Mouse (Mus musculus) retina, postnatal 7 days (tissue): ENCODE results near the gene Rnf220.

Source experiments
- DNase-seq: peaks from one replicate; pipeline ENCODE4 v3.0.0-alpha.2; 2012; ENCODE audit warnings: low read depth, low spot score

The Rnf220 gene

DNA sequence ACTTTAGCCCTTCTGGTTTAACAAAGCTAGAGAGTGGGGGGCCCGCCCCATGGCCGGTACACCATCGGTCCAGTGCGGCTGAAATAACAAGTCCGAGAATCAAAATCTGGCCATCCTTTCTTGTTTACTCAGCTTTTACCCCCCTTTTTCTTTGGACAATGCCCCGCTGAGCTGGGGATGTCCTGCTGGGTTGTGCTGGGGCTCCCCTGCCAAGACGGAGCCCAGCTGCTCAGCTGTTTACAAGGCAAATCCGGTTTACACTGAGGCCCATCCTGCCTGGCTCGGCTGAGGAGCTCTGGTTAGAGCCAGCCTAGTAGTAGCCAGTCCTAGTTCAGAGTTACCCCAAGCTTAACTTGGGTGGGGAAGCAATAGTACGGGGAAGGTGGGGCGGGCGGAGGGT, 154.1 kb downstream of the Rnf220 start:
- DNase-seq: no peak

GRCm38 (mm10) chr4:117341282-117341681, 155.6 kb downstream of the Rnf220 start:
- no peak for DNase-seq

DNA sequence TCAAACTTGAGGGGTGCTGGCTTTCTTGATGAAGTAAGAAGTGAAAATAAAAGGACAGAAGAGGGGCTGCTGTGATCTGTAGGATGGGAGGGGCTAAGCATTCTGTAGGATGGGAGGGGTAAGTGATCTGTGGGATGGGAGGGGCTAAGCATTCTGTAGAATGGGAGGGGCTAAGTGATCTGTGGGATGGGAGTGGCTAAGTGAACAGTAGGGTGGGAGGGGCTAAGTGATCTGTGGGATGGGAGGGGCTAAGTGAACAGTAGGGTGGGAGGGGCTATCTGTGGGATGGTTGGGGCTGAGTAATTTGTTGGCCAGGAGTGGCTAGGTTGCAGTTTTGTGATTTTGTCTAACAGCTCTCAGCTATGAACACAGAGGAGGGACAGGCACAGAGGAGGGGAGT, 157.1 kb downstream of the Rnf220 start:
- DNase-seq: no peak

GRCm38 (mm10) chr4:117330836-117331475, 165.9 kb downstream of the Rnf220 start:
- DNase-seq: no peak

DNA sequence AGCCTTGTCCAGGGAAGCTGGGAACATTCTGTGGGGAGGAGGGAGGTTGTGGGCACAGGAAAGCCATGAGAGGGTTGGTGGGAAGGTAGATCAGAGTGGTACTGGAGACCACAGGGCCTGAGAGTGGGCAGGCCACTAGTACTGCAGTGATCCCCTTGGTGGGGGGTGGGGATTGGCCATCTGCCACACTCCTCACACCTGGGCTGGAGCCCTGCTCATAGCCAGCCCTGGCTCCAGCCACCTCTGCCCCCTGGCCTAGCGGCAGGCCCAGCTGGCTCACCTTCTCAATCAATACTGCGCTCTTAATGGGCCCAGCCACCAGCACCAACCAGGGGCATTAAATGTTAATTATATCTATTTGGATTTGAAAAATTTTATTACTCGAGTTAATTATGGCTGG, 166.7 kb downstream of the Rnf220 start:
- DNase-seq: no peak

- no peak for DNase-seq
These were observed 169.9 kb downstream of the Rnf220 start for GRCm38 (mm10) chr4:117326915-117327314.

- no peak for DNase-seq
These were observed 171.8 kb downstream of the Rnf220 start for GRCm38 (mm10) chr4:117325076-117325475.

DNA sequence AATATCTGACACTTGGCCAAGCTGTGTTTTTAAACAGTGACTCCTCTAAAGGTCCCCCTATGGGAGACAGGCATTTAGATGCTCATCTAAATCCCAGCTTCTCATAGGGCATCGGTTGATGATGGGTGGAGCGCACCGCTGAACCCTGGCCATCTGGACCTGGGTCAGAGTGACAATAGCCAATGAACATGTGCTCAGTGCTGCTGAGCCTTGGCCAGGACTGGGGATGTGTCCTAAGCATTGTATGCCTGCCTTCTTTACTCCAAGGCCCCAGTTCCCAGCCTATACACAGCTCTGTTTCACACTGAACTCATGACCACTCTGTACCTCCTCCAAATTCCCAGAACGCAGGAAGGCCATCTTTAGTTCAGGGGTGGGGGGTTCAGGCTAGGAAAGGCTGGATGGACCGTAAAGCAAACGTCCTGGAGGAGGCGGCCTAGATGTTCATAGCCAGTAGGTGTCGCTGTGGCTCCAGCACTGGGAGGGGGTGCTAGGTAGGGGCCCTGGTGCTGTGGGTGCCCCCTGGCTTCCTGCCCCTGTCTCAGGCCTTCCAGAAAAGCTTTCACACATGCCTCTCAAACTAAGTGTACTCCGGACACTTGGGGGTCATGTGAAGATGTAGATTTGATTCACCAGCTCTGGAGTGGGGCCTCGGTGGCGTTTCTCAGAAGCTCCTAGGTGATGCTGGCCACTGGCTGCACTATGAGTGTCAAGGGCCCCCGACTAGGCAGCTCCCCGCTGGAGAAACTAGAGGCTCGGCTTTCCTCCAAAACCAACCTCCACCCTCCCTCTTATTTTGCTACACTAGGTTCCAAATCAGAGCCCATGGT, 173.1 kb downstream of the Rnf220 start:
- peak; percentile 49 for DNase-seq

DNA sequence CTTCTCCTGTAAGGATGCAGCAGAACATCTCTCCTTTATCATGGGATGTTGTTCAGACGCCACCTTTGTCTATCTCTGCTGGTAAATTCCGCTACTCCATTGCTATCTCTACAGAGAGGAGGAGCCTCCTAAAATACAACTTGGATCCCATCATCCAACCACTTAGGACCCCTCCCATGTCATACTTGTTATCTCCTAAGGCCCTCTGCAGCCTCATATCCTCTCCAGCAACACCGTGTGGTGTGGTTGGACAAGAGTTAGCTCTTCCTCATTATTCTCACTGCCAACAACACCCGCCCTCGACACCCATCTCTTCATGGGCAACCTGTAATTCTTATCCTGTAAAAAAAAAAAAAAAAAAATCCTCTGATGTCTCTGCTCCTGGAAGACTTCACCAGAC, 175.8 kb downstream of the Rnf220 start:
- no peak for DNase-seq

- no peak for DNase-seq
These were observed 178.3 kb downstream of the Rnf220 start for GRCm38 (mm10) chr4:117318508-117318907.

- DNase-seq: no peak
These were observed 179.1 kb downstream of the Rnf220 start for GRCm38 (mm10) chr4:117317701-117318190.

GRCm38 (mm10) chr4:117316800-117317199, 180.1 kb downstream of the Rnf220 start:
- DNase-seq: no peak

GRCm38 (mm10) chr4:117314849-117315500, 181.9 kb downstream of the Rnf220 start:
- DNase-seq: no peak

GRCm38 (mm10) chr4:117313085-117313424, 183.8 kb downstream of the Rnf220 start:
- DNase-seq: no peak

GRCm38 (mm10) chr4:117312416-117313084, 184.3 kb downstream of the Rnf220 start:
- DNase-seq: no peak

- no peak for DNase-seq
These were observed 185.0 kb downstream of the Rnf220 start for GRCm38 (mm10) chr4:117311891-117312290.

DNA sequence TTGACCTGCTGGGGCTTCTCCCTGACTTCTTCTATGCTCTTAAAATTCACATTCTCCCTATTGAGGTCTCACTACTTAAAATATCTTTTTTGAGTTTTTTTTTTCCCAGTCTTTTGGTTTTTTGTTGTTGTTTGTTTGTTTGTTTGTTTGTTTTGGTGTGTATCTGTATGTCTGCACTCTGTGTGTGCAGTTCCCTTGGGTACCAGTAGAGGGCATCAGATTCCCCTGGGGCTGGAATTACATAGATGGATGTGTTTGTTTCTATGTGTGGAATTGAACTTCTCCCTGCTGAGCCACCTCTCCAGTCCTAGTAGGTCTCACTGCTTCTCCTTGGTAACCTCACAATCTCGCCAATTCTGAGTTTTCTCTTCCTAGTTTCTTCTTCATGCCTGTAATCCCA, 187.4 kb downstream of the Rnf220 start:
- no peak for DNase-seq

GRCm38 (mm10) chr4:117307270-117307669, 189.6 kb downstream of the Rnf220 start:
- no peak for DNase-seq

GRCm38 (mm10) chr4:117305461-117305860, 191.4 kb downstream of the Rnf220 start:
- no peak for DNase-seq

DNA sequence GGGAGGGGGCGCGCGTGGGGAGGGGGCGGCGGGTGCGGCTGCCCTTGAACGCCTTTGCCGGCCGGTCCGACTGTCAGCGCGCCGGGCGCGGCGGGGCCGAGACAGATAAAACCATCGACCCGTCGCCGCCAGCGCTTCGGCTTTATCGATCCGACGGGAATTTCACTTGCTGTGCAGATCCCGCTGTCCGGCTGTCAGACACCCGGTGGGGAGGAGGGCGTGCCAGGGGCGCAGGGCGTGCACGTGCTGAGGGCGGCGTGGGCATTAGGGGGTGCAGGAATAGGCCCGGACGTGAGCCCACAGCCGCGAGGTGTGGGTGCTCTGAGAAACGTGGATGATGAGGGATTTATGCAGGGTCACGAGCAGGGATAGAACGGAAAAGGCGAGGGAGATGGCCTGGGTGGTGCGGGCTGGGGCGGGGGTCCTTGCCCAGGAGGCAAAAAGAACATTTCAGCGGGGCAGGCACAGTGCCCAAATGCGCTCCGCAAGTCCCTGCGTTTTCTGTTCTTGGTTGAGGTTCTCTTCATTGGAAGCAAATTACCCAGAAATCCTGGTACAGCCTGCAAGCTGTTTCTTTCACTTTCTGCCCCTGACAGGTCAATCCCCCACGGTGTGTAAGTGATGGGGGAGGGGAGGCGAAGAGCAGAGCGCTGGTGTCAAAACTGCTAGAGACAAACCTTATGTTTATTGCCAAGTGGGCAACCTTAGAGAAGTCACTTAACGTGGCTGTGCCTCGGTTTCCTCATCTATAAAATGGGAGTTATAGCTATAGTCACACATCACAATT, 192.4 kb downstream of the Rnf220 start:
- DNase-seq: no peak

- DNase-seq: no peak
These were observed 193.1 kb downstream of the Rnf220 start for GRCm38 (mm10) chr4:117303581-117304238.
